Mouse (Mus musculus) lung, postnatal 0 days (tissue): ENCODE measurements at regions not wholly inside any gene's neighbourhood (a gene's known extent, or its start where the extent isn't known, plus 50 kb on each side); places are given as distances from the start of the nearest gene placed in this dataset.

Experiments
- CTCF ChIP-seq: IDR thresholded peaks from 2 replicates; pipeline ENCODE4 v1.5.1; 2016; ENCODE audit warnings: antibody characterized with exemption, mild to moderate bottlenecking
- EP300 ChIP-seq: IDR thresholded peaks from 2 replicates; pipeline ENCODE4 v1.6.1; 2016; ENCODE audit warnings: antibody characterized with exemption, mild to moderate bottlenecking, control low read depth

GRCm38 (mm10) chr1:143130257-143130656 is 510.2 kb upstream of the B3galt2 start:
- TF ChIP-seq CTCF (no peak), EP300 (no peak)
